Mouse (Mus musculus): Measurements from ENCODE around the gene Pet100. TPM values are rescaled to one million over a fixed set of nuclear protein-coding genes. Genes with fewer than 3 reads are reported as not detected.
A peak's percentile ranks its signal among the peaks of the same experiment; 100 is the strongest.

Pet100 gene
- polyA plus RNA-seq, 1 experiment from 2014 or later = 35.9 TPM

- Histone ChIP-seq H3K36me3 (ENCODE audit: inconsistent target) (peaks cover 11% of the 10 kb centered on the region; the same call in 1 of the 2 replicates), H3K79me2 (ENCODE audit: inconsistent target) (no peaks in the 10 kb centered on the region), H3K27ac (peak overlapping the region; percentile 86), H3K4me3 (ENCODE audit: inconsistent target) (no peak overlapping the region)
- 80% methylated on average over 4 of the region's 4 CpGs for WGBS (ENCODE audit: missing documents)
Observed at GRCm38 (mm10) chr8:3647561-3647960, 26.2 kb downstream of the Pet100 start.

- H3K36me3 ChIP-seq (ENCODE audit: inconsistent target) = peaks cover 6% of the 10 kb centered on the region; the same call in 1 of the 2 replicates
- no peaks in the 10 kb centered on the region for H3K79me2 ChIP-seq (ENCODE audit: inconsistent target)
- WGBS (ENCODE audit: missing documents) = 6% methylated on average over 2 of the region's 2 CpGs
- H3K4me3 ChIP-seq (ENCODE audit: inconsistent target) = no peak overlapping the region; the same call in 1 of the 2 replicates
- peak overlapping the region; percentile 86 for H3K27ac ChIP-seq
Observed at GRCm38 (mm10) chr8:3648268-3648667, 26.9 kb downstream of the Pet100 start.

GRCm38 (mm10) chr8:3648990-3649389 is 27.6 kb downstream of the Pet100 start:
- peak overlapping the region; percentile 4; the same call in 1 of the 2 replicates for H3K4me3 ChIP-seq (ENCODE audit: inconsistent target)
- 22% methylated on average over 1 of the region's 1 CpGs for WGBS (ENCODE audit: missing documents)
- H3K79me2 ChIP-seq (ENCODE audit: inconsistent target) = no peaks in the 10 kb centered on the region
- peak overlapping the region; percentile 86 for H3K27ac ChIP-seq
- H3K36me3 ChIP-seq (ENCODE audit: inconsistent target) = no peaks in the 10 kb centered on the region

GRCm38 (mm10) chr8:3652845-3653244 is 31.5 kb downstream of the Pet100 start:
- Histone ChIP-seq H3K27ac (no peak overlapping the region), H3K79me2 (ENCODE audit: inconsistent target) (no peaks in the 10 kb centered on the region), H3K36me3 (ENCODE audit: inconsistent target) (no peaks in the 10 kb centered on the region), H3K4me3 (ENCODE audit: inconsistent target) (no peak overlapping the region)
- WGBS (ENCODE audit: missing documents) = 45% methylated on average over 3 of the region's 3 CpGs

- no peak overlapping the region for H3K4me3 ChIP-seq (ENCODE audit: inconsistent target)
- WGBS (ENCODE audit: missing documents) = 91% methylated on average over 11 of the region's 11 CpGs
- no peaks in the 10 kb centered on the region for H3K36me3 ChIP-seq (ENCODE audit: inconsistent target)
- no peaks in the 10 kb centered on the region for H3K79me2 ChIP-seq (ENCODE audit: inconsistent target)
- H3K27ac ChIP-seq = no peak overlapping the region
Observed at GRCm38 (mm10) chr8:3654726-3655508, 33.6 kb downstream of the Pet100 start.

GRCm38 (mm10) chr8:3655526-3655925 is 34.2 kb downstream of the Pet100 start, which contains the start of gene Retn:
Retn (plus strand) TSS chr8:3655770.
- Histone ChIP-seq H3K27ac (no peak within 1 kb of the TSS), H3K4me3 (ENCODE audit: inconsistent target) (no peak within 1 kb of the TSS), H3K79me2 (ENCODE audit: inconsistent target) (no peaks in the 10 kb centered on the region), H3K36me3 (ENCODE audit: inconsistent target) (no peaks in the 10 kb centered on the region)
- 92% methylated on average over 3 of the region's 3 CpGs for WGBS (ENCODE audit: missing documents)

GRCm38 (mm10) chr8:3656725-3657381 is 35.5 kb downstream of the Pet100 start:
- no peaks in the 10 kb centered on the region for H3K79me2 ChIP-seq (ENCODE audit: inconsistent target)
- H3K4me3 ChIP-seq (ENCODE audit: inconsistent target) = no peak overlapping the region
- no peaks in the 10 kb centered on the region for H3K36me3 ChIP-seq (ENCODE audit: inconsistent target)
- 49% methylated on average over 7 of the region's 7 CpGs for WGBS (ENCODE audit: missing documents)
- H3K27ac ChIP-seq = no peak overlapping the region

- Histone ChIP-seq H3K4me3 (ENCODE audit: inconsistent target) (no peak overlapping the region), H3K27ac (peak overlapping the region; percentile 25; the same call in 1 of the 2 replicates), H3K36me3 (ENCODE audit: inconsistent target) (no peaks in the 10 kb centered on the region), H3K79me2 (ENCODE audit: inconsistent target) (no peaks in the 10 kb centered on the region)
- WGBS (ENCODE audit: missing documents) = 19% methylated on average over 8 of the region's 8 CpGs
Observed at GRCm38 (mm10) chr8:3660889-3661288, 39.5 kb downstream of the Pet100 start.

- Histone ChIP-seq H3K4me3 (ENCODE audit: inconsistent target) (no peak overlapping the region), H3K36me3 (ENCODE audit: inconsistent target) (no peaks in the 10 kb centered on the region)
Observed at GRCm38 (mm10) chr8:3664405-3664804, 43.1 kb downstream of the Pet100 start.

GRCm38 (mm10) chr8:3665507-3665906 is 44.2 kb downstream of the Pet100 start, which contains the start of gene Mcemp1:
Mcemp1 (plus strand) TSS chr8:3665754.
- H3K36me3 ChIP-seq (ENCODE audit: inconsistent target) = no peaks in the 10 kb centered on the region
- peak within 1 kb of the TSS; percentile 45 for H3K27ac ChIP-seq
- 49% methylated on average over 6 of the region's 6 CpGs for WGBS (ENCODE audit: missing documents)
- no peak within 1 kb of the TSS for H3K4me3 ChIP-seq (ENCODE audit: inconsistent target)
- peaks cover 5% of the 10 kb centered on the region; the same call in 1 of the 2 replicates for H3K79me2 ChIP-seq (ENCODE audit: inconsistent target)

More at GRCm38 (mm10) chr8:3664405-3664804, 43.1 kb downstream of the Pet100 start:
- 5% methylated on average over 5 of the region's 5 CpGs for WGBS (ENCODE audit: missing documents)
- H3K79me2 ChIP-seq (ENCODE audit: inconsistent target) = peaks cover under 1% of the 10 kb centered on the region; the same call in 1 of the 2 replicates
- H3K27ac ChIP-seq = peak overlapping the region; percentile 45

GRCm38 (mm10) chr8:3670388-3670787 is 49.0 kb downstream of the Pet100 start:
- H3K79me2 ChIP-seq (ENCODE audit: inconsistent target) = peaks cover 5% of the 10 kb centered on the region; the same call in 1 of the 2 replicates
- H3K4me3 ChIP-seq (ENCODE audit: inconsistent target) = no peak overlapping the region
- no peak overlapping the region for H3K27ac ChIP-seq
- H3K36me3 ChIP-seq (ENCODE audit: inconsistent target) = no peaks in the 10 kb centered on the region
- WGBS (ENCODE audit: missing documents) = 3% methylated on average over 2 of the region's 2 CpGs

- Histone ChIP-seq H3K79me2 (ENCODE audit: inconsistent target) (peaks cover 11% of the 10 kb centered on the region), H3K27ac (peak within 1 kb of the TSS; percentile 24; the same call in 1 of the 2 replicates), H3K4me3 (ENCODE audit: inconsistent target) (peak within 1 kb of the TSS; percentile 53), H3K36me3 (ENCODE audit: inconsistent target) (no peaks in the 10 kb centered on the region)
- 1% methylated on average over 23 of the region's 23 CpGs for WGBS (ENCODE audit: missing documents)
Observed at GRCm38 (mm10) chr8:3671980-3672491, 50.7 kb downstream of the Pet100 start, which contains the start of gene Fcor. Fcor (minus strand) TSS chr8:3672362.

- WGBS (ENCODE audit: missing documents) = 92% methylated on average over 3 of the region's 3 CpGs
- H3K36me3 ChIP-seq (ENCODE audit: inconsistent target) = peaks cover 5% of the 10 kb centered on the region; the same call in 1 of the 2 replicates
- peaks cover 25% of the 10 kb centered on the region for H3K79me2 ChIP-seq (ENCODE audit: inconsistent target)
- H3K4me3 ChIP-seq (ENCODE audit: inconsistent target) = no peak overlapping the region
- no peak overlapping the region for H3K27ac ChIP-seq
Observed at GRCm38 (mm10) chr8:3674671-3675070, 53.3 kb downstream of the Pet100 start.

Measured in macrophage (primary cell).